Mouse (Mus musculus) embryonic facial prominence, embryonic 15.5 days (tissue): ENCODE measurements around the gene Camk2d. TPM values are rescaled to one million over a fixed set of nuclear protein-coding genes. Genes with fewer than 3 reads are reported as not detected.
A peak's percentile ranks its signal among the peaks of the same experiment; 100 is the strongest.

Experiments
- ATAC-seq: fragments of 200-750 bp; cut with Nextera tagmentation; 2 replicates; pipeline ENCODE4 v1.8.0; 2017; ENCODE audit warnings: low read depth, moderate TSS enrichment; ENCODE audit not compliant: insufficient number of reproducible peaks, low FRiP score, low TSS enrichment
- H3K27ac ChIP-seq: fragments of 300-500 bp; sonication (generic); replicated peaks from 2 replicates; pipeline ENCODE4 v1.5.1; 2015; ENCODE audit warnings: mild to moderate bottlenecking, inconsistent platforms
- H3K27me3 ChIP-seq: fragments of 300-500 bp; sonication (generic); 2 replicates; pipeline ENCODE4 v1.6.1; 2015; ENCODE audit warnings: inconsistent platforms
- H3K36me3 ChIP-seq: fragments of 300-500 bp; sonication (generic); 2 replicates; pipeline ENCODE4 v1.6.1; 2015; ENCODE audit warnings: mild to moderate bottlenecking, inconsistent platforms
- H3K4me1 ChIP-seq: fragments of 300-500 bp; sonication (generic); 2 replicates; pipeline ENCODE4 v1.6.1; 2015; ENCODE audit warnings: inconsistent platforms
- H3K4me2 ChIP-seq: fragments of 300-500 bp; sonication (generic); replicated peaks from 2 replicates; pipeline ENCODE4 v1.6.1; 2015; ENCODE audit warnings: mild to moderate bottlenecking, inconsistent platforms
- H3K4me3 ChIP-seq: fragments of 300-500 bp; sonication (generic); replicated peaks from 2 replicates; pipeline ENCODE4 v1.5.1; 2015; ENCODE audit warnings: mild to moderate bottlenecking, inconsistent platforms
- H3K9ac ChIP-seq: fragments of 300-500 bp; sonication (generic); 2 replicates; pipeline ENCODE4 v1.6.1; 2015; ENCODE audit warnings: inconsistent platforms
- H3K9me3 ChIP-seq: fragments of 300-500 bp; sonication (generic); replicated peaks from 2 replicates; pipeline ENCODE4 v1.6.1; 2016; ENCODE audit warnings: inconsistent platforms
- WGBS: fragments of 180-500 bp; shearing (Covaris S2); methylation state at CpG from one replicate; pipeline ENCODE4 v1.1.7; 2015; 5-methylcytosine and 5-hydroxymethylcytosine counted together
- polyA plus RNA-seq: library from polyadenylated mRNA; unstranded; fragments of >200 nt; fragmentation: Nextera tagmentation; extraction: Ambion mirVana; gene quantifications from 2 replicates; pipeline ENCODE4 v1.2.1, GENCODE M21; 2015

The Camk2d gene
- polyA plus RNA-seq, 1 experiment from 2014 or later = 32.9 TPM

GRCm38 (mm10) chr3:126797025-126797424, 200.9 kb downstream of the Camk2d start:
- H3K9me3 ChIP-seq = no peaks in the 10 kb centered on the region
- no peaks in the 10 kb centered on the region; the same call in 1 of the 2 replicates for H3K36me3 ChIP-seq
- H3K27me3 ChIP-seq = no peaks in the 10 kb centered on the region
- H3K4me1 ChIP-seq = no peaks in the 10 kb centered on the region
- no peak for ATAC-seq
- H3K4me3 ChIP-seq = no peak overlapping the region
- WGBS = 90% methylated on average over 3 of the region's 3 CpGs
- H3K9ac ChIP-seq = no peak overlapping the region
- H3K27ac ChIP-seq = no peak overlapping the region
- no peak overlapping the region for H3K4me2 ChIP-seq

- ATAC-seq = no peak
- Histone ChIP-seq H3K4me2 (no peak overlapping the region), H3K9ac (no peak overlapping the region)
Observed at GRCm38 (mm10) chr3:126797810-126798209, 201.7 kb downstream of the Camk2d start.

GRCm38 (mm10) chr3:126802988-126803387, 206.9 kb downstream of the Camk2d start:
- 87% methylated on average over 6 of the region's 6 CpGs for WGBS
- no peak for ATAC-seq
- Histone ChIP-seq H3K9me3 (no peaks in the 10 kb centered on the region), H3K27me3 (no peaks in the 10 kb centered on the region), H3K4me3 (no peak overlapping the region), H3K36me3 (no peaks in the 10 kb centered on the region), H3K27ac (no peak overlapping the region), H3K4me2 (no peak overlapping the region), H3K4me1 (no peaks in the 10 kb centered on the region), H3K9ac (no peak overlapping the region)

More at GRCm38 (mm10) chr3:126797810-126798209, 201.7 kb downstream of the Camk2d start:
- Histone ChIP-seq H3K4me3 (no peak overlapping the region), H3K9me3 (no peaks in the 10 kb centered on the region), H3K27me3 (no peaks in the 10 kb centered on the region), H3K4me1 (no peaks in the 10 kb centered on the region), H3K27ac (no peak overlapping the region), H3K36me3 (no peaks in the 10 kb centered on the region; the same call in 1 of the 2 replicates)
- 74% methylated on average over 3 of the region's 3 CpGs for WGBS

GRCm38 (mm10) chr3:126804968-126805367, 208.9 kb downstream of the Camk2d start:
- H3K9ac ChIP-seq = no peak overlapping the region
- H3K4me1 ChIP-seq = no peaks in the 10 kb centered on the region
- H3K27me3 ChIP-seq = no peaks in the 10 kb centered on the region
- H3K27ac ChIP-seq = no peak overlapping the region
- no peak overlapping the region for H3K4me2 ChIP-seq
- no peaks in the 10 kb centered on the region for H3K36me3 ChIP-seq
- ATAC-seq = peak; percentile 54; the same call in 1 of the 2 replicates
- no peak overlapping the region for H3K4me3 ChIP-seq
- H3K9me3 ChIP-seq = no peaks in the 10 kb centered on the region
- WGBS = 85% methylated on average over 5 of the region's 5 CpGs

- H3K4me3 ChIP-seq = no peak overlapping the region
Observed at GRCm38 (mm10) chr3:126806145-126806544, 210.0 kb downstream of the Camk2d start.

GRCm38 (mm10) chr3:126809915-126810314, 213.8 kb downstream of the Camk2d start:
- Histone ChIP-seq H3K4me1 (no peaks in the 10 kb centered on the region), H3K9ac (no peak overlapping the region), H3K27ac (no peak overlapping the region)

More at GRCm38 (mm10) chr3:126806145-126806544, 210.0 kb downstream of the Camk2d start:
- H3K9ac ChIP-seq = no peak overlapping the region
- WGBS = 84% methylated on average over 4 of the region's 4 CpGs
- H3K9me3 ChIP-seq = no peaks in the 10 kb centered on the region
- H3K36me3 ChIP-seq = no peaks in the 10 kb centered on the region
- no peak for ATAC-seq
- H3K27me3 ChIP-seq = no peaks in the 10 kb centered on the region
- no peak overlapping the region for H3K27ac ChIP-seq
- no peaks in the 10 kb centered on the region for H3K4me1 ChIP-seq
- H3K4me2 ChIP-seq = no peak overlapping the region

GRCm38 (mm10) chr3:126810372-126811090, 214.4 kb downstream of the Camk2d start:
- ATAC-seq = no peak
- Histone ChIP-seq H3K27me3 (no peaks in the 10 kb centered on the region), H3K36me3 (no peaks in the 10 kb centered on the region), H3K4me3 (no peak overlapping the region), H3K4me2 (no peak overlapping the region), H3K9ac (no peak overlapping the region), H3K4me1 (no peaks in the 10 kb centered on the region), H3K9me3 (no peaks in the 10 kb centered on the region), H3K27ac (no peak overlapping the region)
- whole genome bisulfite sequencing = 74% methylated on average over 5 of the region's 5 CpGs

More at GRCm38 (mm10) chr3:126809915-126810314, 213.8 kb downstream of the Camk2d start:
- Histone ChIP-seq H3K4me3 (no peak overlapping the region), H3K4me2 (no peak overlapping the region), H3K36me3 (no peaks in the 10 kb centered on the region), H3K27me3 (no peaks in the 10 kb centered on the region), H3K9me3 (no peaks in the 10 kb centered on the region)
- ATAC-seq = no peak
- WGBS = 76% methylated on average over 3 of the region's 3 CpGs

- H3K4me3 ChIP-seq = no peak overlapping the region
- H3K4me2 ChIP-seq = no peak overlapping the region
- ATAC-seq = no peak
- H3K9ac ChIP-seq = no peak overlapping the region
- no peaks in the 10 kb centered on the region for H3K36me3 ChIP-seq
- H3K4me1 ChIP-seq = no peaks in the 10 kb centered on the region
- no peaks in the 10 kb centered on the region for H3K27me3 ChIP-seq
- H3K9me3 ChIP-seq = no peaks in the 10 kb centered on the region
- no peak overlapping the region for H3K27ac ChIP-seq
- WGBS = 84% methylated on average over 3 of the region's 3 CpGs
Observed at GRCm38 (mm10) chr3:126811646-126812045, 215.5 kb downstream of the Camk2d start.

- no peaks in the 10 kb centered on the region for H3K9me3 ChIP-seq
- ATAC-seq = no peak
- H3K27ac ChIP-seq = no peak overlapping the region
- no peaks in the 10 kb centered on the region for H3K36me3 ChIP-seq
- H3K9ac ChIP-seq = no peak overlapping the region
- H3K4me2 ChIP-seq = no peak overlapping the region
- H3K27me3 ChIP-seq = no peaks in the 10 kb centered on the region
- no peak overlapping the region for H3K4me3 ChIP-seq
- H3K4me1 ChIP-seq = no peaks in the 10 kb centered on the region
- 89% methylated on average over 3 of the region's 3 CpGs for WGBS
Observed at GRCm38 (mm10) chr3:126822374-126822773, 226.3 kb downstream of the Camk2d start.

GRCm38 (mm10) chr3:126824930-126825329, 228.8 kb downstream of the Camk2d start:
- Histone ChIP-seq H3K27ac (no peak overlapping the region), H3K27me3 (no peaks in the 10 kb centered on the region), H3K4me3 (no peak overlapping the region), H3K4me1 (no peaks in the 10 kb centered on the region), H3K9ac (no peak overlapping the region), H3K36me3 (no peaks in the 10 kb centered on the region), H3K4me2 (no peak overlapping the region), H3K9me3 (no peaks in the 10 kb centered on the region)
- no peak for ATAC-seq
- 77% methylated on average over 1 of the region's 1 CpGs for WGBS

- 44% methylated on average over 2 of the region's 2 CpGs for WGBS
- ATAC-seq = no peak
- Histone ChIP-seq H3K4me2 (no peak overlapping the region), H3K9ac (no peak overlapping the region), H3K27me3 (no peaks in the 10 kb centered on the region), H3K27ac (no peak overlapping the region), H3K4me1 (no peaks in the 10 kb centered on the region), H3K36me3 (no peaks in the 10 kb centered on the region), H3K9me3 (no peaks in the 10 kb centered on the region), H3K4me3 (no peak overlapping the region)
Observed at GRCm38 (mm10) chr3:126826172-126826571, 230.1 kb downstream of the Camk2d start.

GRCm38 (mm10) chr3:126827900-126828299, 231.8 kb downstream of the Camk2d start:
- Histone ChIP-seq H3K27ac (no peak overlapping the region), H3K9ac (no peak overlapping the region), H3K36me3 (no peaks in the 10 kb centered on the region), H3K4me3 (no peak overlapping the region), H3K27me3 (no peaks in the 10 kb centered on the region), H3K9me3 (no peaks in the 10 kb centered on the region), H3K4me2 (no peak overlapping the region), H3K4me1 (no peaks in the 10 kb centered on the region)
- ATAC-seq = no peak
- WGBS = 88% methylated on average over 3 of the region's 3 CpGs
